Mouse (Mus musculus) heart, embryonic 12.5 days (tissue): ENCODE results near the gene Tlk1. TPM values are rescaled to one million over a fixed set of nuclear protein-coding genes. Genes with fewer than 3 reads are reported as not detected.

ENCODE experiments used
- ATAC-seq: fragments of 200-750 bp; cut with Nextera tagmentation; 2 replicates; pipeline ENCODE4 v1.8.0; 2017; ENCODE audit warnings: moderate TSS enrichment, moderate library complexity; ENCODE audit not compliant: insufficient number of reproducible peaks, low FRiP score
- H3K27ac ChIP-seq: fragments of 300-500 bp; sonication (generic); 2 replicates; pipeline ENCODE4 v1.5.1; 2016; ENCODE audit warnings: mild to moderate bottlenecking, moderate library complexity; ENCODE audit not compliant: poor library complexity, severe bottlenecking
- H3K27me3 ChIP-seq: fragments of 300-500 bp; sonication (generic); replicated peaks from 2 replicates; pipeline ENCODE4 v1.6.1; 2016; ENCODE audit warnings: mild to moderate bottlenecking, moderate library complexity
- H3K36me3 ChIP-seq: fragments of 300-500 bp; sonication (generic); 2 replicates; pipeline ENCODE4 v1.6.1; 2016; ENCODE audit warnings: mild to moderate bottlenecking, moderate library complexity
- H3K4me1 ChIP-seq: fragments of 300-500 bp; sonication (generic); replicated peaks from 2 replicates; pipeline ENCODE4 v1.6.1; 2016; ENCODE audit warnings: mild to moderate bottlenecking
- H3K4me2 ChIP-seq: fragments of 300-500 bp; sonication (generic); 2 replicates; pipeline ENCODE4 v1.6.1; 2016; ENCODE audit warnings: mild to moderate bottlenecking, moderate library complexity
- H3K4me3 ChIP-seq: fragments of 300-500 bp; sonication (generic); 2 replicates; pipeline ENCODE4 v1.5.1; 2016; ENCODE audit warnings: mild to moderate bottlenecking
- H3K9ac ChIP-seq: fragments of 300-500 bp; sonication (generic); 2 replicates; pipeline ENCODE4 v1.6.1; 2016; ENCODE audit warnings: mild to moderate bottlenecking, moderate library complexity
- H3K9me3 ChIP-seq: fragments of 300-500 bp; sonication (generic); replicated peaks from 2 replicates; pipeline ENCODE4 v1.6.1; 2016; ENCODE audit warnings: mild to moderate bottlenecking, moderate library complexity
- WGBS: fragments of 180-500 bp; shearing (Covaris S2); methylation state at CpG from one replicate; pipeline ENCODE4 v1.1.7; 2016; 5-methylcytosine and 5-hydroxymethylcytosine counted together
- polyA plus RNA-seq: library from polyadenylated mRNA; unstranded; fragments of >200 nt; fragmentation: Nextera tagmentation; extraction: Ambion mirVana; gene quantifications from 2 replicates; pipeline ENCODE4 v1.2.1, GENCODE M21; 2016

Tlk1 gene
- polyA plus RNA-seq, 1 experiment from 2014 or later = 43.6 TPM

DNA sequence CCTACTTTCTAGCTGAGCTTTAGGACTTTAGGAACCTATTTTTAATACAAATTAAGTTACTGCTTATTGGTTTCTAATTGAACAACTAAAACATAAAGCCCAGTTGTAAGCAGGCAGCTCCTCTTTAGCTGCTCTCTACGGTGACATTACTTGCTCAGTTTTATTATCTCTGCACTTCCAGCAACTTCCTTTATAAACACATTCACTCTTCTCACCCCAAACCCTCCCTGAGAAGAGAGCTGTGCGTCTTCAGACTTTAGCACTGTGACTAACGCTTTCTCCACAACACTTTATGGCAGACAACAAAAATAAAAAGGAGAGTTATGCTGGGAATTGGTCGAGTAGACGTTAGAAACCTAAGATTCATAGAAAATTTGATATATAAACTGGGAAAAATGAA, 89.5 kb downstream of the Tlk1 start:
- no peak overlapping the region for H3K4me3 ChIP-seq
- no peaks in the 10 kb centered on the region for H3K9me3 ChIP-seq
- peaks cover 54% of the 10 kb centered on the region for H3K36me3 ChIP-seq
- no peak overlapping the region for H3K27ac ChIP-seq
- 77% methylated on average over 5 of the region's 5 CpGs for WGBS
- no peak overlapping the region for H3K9ac ChIP-seq
- H3K27me3 ChIP-seq = no peaks in the 10 kb centered on the region
- no peak overlapping the region for H3K4me2 ChIP-seq
- ATAC-seq = no peak
- no peaks in the 10 kb centered on the region; the same call in 1 of the 2 replicates for H3K4me1 ChIP-seq

DNA sequence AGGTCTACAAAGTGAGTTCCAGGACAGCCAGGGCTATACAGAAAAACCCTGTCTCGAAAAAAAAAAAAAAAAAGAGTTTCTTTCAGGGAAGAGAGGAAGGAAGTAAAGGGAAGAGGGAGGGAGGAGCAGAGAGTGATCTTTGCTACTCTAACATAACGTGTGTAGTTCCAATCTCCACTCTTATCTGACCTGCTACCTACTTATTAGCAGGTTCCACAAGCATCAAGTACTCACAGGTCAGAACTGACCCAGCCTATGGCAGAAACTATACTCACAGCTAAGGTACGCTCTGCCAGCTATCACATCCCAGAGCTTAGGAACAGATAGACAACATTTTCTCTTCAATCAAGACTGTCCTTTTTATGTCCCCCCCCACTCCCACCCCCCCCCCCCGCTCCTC, 90.0 kb downstream of the Tlk1 start:
- Histone ChIP-seq H3K27ac (no peak overlapping the region), H3K36me3 (peaks cover 53% of the 10 kb centered on the region), H3K9ac (no peak overlapping the region), H3K4me1 (no peaks in the 10 kb centered on the region; the same call in 1 of the 2 replicates), H3K27me3 (no peaks in the 10 kb centered on the region), H3K9me3 (no peaks in the 10 kb centered on the region), H3K4me2 (no peak overlapping the region), H3K4me3 (no peak overlapping the region)
- 65% methylated on average over 4 of the region's 4 CpGs for WGBS
- ATAC-seq = no peak

DNA sequence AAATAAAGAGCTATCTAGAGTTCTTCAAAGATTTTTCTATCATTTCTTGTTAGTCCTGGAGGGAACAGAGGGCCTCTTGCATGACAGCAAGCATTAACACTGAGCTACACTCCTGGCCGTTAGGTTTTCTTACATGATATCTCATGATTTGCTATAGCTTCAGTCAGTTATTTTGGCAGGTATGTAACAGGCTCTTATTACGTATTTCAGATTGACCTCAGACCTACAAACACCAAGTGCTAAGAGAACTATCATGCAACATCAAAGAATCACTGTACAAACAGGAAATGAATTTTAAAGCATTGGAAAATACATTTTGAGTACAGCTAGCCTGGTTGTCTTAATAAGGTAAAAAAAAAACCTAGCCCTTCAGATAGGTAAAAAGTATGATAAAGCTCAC, 98.4 kb downstream of the Tlk1 start:
- 81% methylated on average over 2 of the region's 2 CpGs for whole genome bisulfite sequencing
- H3K36me3 ChIP-seq = peaks cover 41% of the 10 kb centered on the region
- no peak overlapping the region for H3K4me2 ChIP-seq
- no peaks in the 10 kb centered on the region for H3K27me3 ChIP-seq
- no peaks in the 10 kb centered on the region for H3K9me3 ChIP-seq
- no peak for ATAC-seq
- no peak overlapping the region for H3K27ac ChIP-seq
- H3K4me3 ChIP-seq = no peak overlapping the region
- no peak overlapping the region for H3K9ac ChIP-seq
- H3K4me1 ChIP-seq = no peaks in the 10 kb centered on the region; the same call in 1 of the 2 replicates

DNA sequence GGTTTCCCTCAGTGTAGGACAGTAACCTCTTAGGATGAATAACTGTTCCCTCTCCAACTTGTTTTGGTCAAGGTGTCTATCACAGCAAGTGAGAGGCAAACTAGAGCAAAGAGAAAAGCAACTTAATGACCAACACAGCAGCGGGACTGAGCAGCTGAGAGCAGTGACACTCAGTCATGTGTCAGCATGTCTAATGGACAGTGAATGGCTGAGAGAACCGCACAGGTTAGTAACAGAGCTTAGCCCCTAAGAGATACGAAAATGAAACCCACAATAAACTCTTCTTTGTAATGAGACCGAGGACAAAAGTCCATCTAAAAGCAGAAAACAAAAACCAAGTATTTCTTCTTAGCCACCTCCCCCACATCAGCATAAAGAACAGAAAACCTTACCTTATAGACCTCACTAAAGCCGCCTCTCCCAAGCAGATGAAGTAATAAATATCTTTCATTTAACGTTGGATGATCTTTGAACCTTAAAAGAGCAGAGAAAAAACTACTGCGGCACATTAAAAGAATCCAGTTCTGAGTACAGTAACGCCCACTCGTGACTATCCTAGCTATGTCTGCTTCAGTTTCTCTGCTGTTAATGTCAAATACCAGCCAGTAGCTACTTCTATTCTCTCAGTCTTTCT, 101.8 kb downstream of the Tlk1 start:
- Histone ChIP-seq H3K9ac (no peak overlapping the region), H3K4me1 (no peaks in the 10 kb centered on the region), H3K27ac (no peak overlapping the region), H3K36me3 (peaks cover 55% of the 10 kb centered on the region), H3K4me2 (no peak overlapping the region), H3K4me3 (no peak overlapping the region), H3K27me3 (no peaks in the 10 kb centered on the region), H3K9me3 (no peaks in the 10 kb centered on the region)
- ATAC-seq = no peak
- 91% methylated on average over 9 of the region's 9 CpGs for WGBS

DNA sequence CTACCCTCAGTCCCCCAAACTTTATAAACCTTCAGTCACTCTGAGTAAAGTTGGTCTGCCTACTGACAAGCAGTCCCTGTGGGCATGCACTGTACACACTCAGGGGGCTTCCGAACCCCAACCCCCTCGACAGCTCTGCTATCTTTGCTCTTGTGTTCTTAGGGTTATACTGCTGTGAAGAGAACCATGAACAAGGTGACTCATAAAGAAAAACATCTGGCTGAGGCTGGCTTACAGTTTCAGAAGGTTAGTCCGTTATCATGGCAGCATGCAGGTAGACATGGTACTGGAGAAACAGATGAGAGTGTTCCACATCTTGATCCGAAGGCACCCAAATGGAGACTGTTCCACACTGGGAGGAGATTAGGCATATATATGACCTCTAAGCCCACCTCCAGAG, 114.7 kb downstream of the Tlk1 start:
- H3K4me3 ChIP-seq = no peak overlapping the region
- H3K27me3 ChIP-seq = no peaks in the 10 kb centered on the region
- 89% methylated on average over 4 of the region's 4 CpGs for WGBS
- peaks cover 59% of the 10 kb centered on the region for H3K36me3 ChIP-seq
- H3K9me3 ChIP-seq = no peaks in the 10 kb centered on the region
- H3K9ac ChIP-seq = no peak overlapping the region
- H3K4me1 ChIP-seq = no peaks in the 10 kb centered on the region
- ATAC-seq = no peak
- no peak overlapping the region for H3K4me2 ChIP-seq
- no peak overlapping the region for H3K27ac ChIP-seq

DNA sequence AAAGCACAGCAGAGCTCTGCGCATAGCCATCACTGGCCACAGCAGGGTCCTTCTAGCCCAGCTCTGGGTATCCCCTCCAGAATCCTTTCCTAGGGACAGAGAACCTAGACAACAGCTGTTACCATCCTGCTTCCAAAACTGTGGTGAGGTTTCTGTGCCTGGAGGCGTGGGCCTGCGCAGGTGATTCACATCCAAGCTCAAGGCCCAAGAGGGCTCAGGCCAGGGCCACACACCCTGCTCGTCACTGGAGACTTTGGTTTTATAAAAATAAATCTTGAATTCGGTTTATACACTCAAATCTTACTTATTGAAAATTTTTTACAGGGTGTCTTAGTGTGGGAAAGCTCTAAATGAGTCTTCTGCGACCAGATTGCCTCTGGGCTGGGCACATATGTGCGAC, 115.3 kb downstream of the Tlk1 start:
- H3K27me3 ChIP-seq = no peaks in the 10 kb centered on the region
- 93% methylated on average over 7 of the region's 7 CpGs for WGBS
- H3K27ac ChIP-seq = no peak overlapping the region
- H3K9ac ChIP-seq = no peak overlapping the region
- H3K4me3 ChIP-seq = no peak overlapping the region
- no peaks in the 10 kb centered on the region; the same call in 1 of the 2 replicates for H3K4me1 ChIP-seq
- no peaks in the 10 kb centered on the region for H3K9me3 ChIP-seq
- H3K36me3 ChIP-seq = peaks cover 53% of the 10 kb centered on the region
- no peak for ATAC-seq
- H3K4me2 ChIP-seq = no peak overlapping the region

DNA sequence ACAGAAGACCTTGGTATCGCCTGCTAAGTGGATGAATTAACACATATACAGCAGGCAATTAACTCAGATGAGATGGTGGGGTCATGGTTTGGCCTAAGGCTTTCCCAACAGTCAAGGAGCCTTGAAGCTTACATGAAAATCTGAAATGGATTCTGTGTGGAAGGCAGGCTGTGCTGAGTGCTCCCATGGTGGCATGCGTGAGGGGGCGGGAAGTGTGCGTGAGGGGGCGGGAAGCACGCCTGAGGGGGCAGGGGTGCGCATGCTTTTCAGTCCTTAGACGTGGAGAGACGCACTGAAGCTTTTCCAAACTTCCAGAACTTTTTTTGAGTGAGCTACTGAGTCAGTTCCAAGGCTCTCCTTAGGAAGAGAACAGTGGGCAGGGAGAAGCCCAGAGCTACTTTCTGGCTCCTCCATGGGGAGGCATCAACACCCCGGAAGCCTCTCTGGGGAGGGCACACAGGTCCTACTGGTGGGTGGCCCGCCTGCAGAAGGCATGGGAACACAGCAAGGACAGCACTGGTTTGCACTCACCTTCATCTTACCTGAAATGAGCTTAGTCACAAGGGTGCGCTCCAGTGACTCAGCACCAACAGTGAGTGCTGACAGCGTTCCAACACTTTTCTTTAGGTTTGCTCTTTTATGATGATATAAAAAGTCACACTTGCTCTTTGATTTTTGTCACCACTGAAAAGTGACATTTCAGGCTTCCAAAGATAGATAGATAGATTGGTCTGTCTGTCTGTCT, 116.4 kb downstream of the Tlk1 start:
- Histone ChIP-seq H3K4me2 (no peak overlapping the region), H3K27ac (no peak overlapping the region), H3K9me3 (no peaks in the 10 kb centered on the region), H3K36me3 (peaks cover 43% of the 10 kb centered on the region), H3K4me3 (no peak overlapping the region), H3K4me1 (peaks cover 4% of the 10 kb centered on the region; the same call in 1 of the 2 replicates), H3K27me3 (no peaks in the 10 kb centered on the region), H3K9ac (no peak overlapping the region)
- no peak for ATAC-seq
- WGBS = 71% methylated on average over 13 of the region's 13 CpGs

DNA sequence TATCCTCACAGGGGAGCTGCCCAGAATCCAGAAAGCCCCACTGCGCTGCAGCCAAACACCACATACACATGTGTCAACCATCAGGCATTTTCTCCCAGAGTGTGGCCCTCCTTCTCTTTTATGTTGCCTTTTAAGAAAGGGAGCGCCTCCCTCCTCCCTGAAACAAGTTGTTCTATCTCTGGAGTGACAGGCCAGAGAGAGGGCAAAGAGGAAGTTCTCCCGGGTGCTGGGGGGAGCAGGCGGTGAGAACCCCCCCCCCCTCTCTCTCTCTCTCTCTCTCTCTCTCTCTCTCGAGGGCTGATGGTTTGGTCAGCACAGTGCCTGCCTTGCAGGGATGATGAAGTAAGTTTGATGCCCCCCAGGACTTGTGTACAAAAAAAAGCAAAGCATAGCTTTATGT, 123.1 kb downstream of the Tlk1 start:
- no peak for ATAC-seq
- Histone ChIP-seq H3K4me2 (no peak overlapping the region), H3K27me3 (no peaks in the 10 kb centered on the region), H3K9ac (no peak overlapping the region), H3K27ac (no peak overlapping the region), H3K9me3 (0 out of 2 replicates have a peak, but pooled peaks cover 4% of the 10 kb centered on the region), H3K36me3 (peaks cover 2% of the 10 kb centered on the region; the same call in 1 of the 2 replicates), H3K4me1 (peaks cover 18% of the 10 kb centered on the region), H3K4me3 (no peak overlapping the region)
- 33% methylated on average over 5 of the region's 5 CpGs for WGBS

DNA sequence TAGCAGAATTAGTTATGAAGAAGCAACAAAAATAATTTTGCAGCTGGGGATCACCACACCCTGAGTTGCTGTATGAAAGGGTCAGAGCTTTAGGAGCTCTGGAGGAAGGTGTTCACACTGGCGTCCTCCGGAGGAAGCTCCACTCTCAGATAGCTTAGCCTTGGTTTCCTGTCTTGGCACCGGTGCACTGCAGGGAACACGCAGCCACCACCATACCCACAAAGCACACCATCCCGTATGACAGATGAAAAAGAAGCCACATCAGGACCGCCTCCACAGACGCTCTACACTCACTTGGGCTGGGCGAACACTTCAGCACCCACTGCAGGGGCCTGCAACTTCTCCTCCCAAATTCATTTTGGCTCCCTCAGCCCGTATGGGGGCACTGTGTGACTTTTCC, 124.0 kb downstream of the Tlk1 start:
- WGBS = 52% methylated on average over 9 of the region's 9 CpGs
- H3K4me1 ChIP-seq = peaks cover 18% of the 10 kb centered on the region
- no peak overlapping the region for H3K27ac ChIP-seq
- H3K4me3 ChIP-seq = no peak overlapping the region
- no peaks in the 10 kb centered on the region for H3K27me3 ChIP-seq
- peaks cover 2% of the 10 kb centered on the region; the same call in 1 of the 2 replicates for H3K36me3 ChIP-seq
- ATAC-seq = no peak
- H3K9me3 ChIP-seq = 0 out of 2 replicates have a peak, but pooled peaks cover 4% of the 10 kb centered on the region
- no peak overlapping the region for H3K9ac ChIP-seq
- H3K4me2 ChIP-seq = no peak overlapping the region

DNA sequence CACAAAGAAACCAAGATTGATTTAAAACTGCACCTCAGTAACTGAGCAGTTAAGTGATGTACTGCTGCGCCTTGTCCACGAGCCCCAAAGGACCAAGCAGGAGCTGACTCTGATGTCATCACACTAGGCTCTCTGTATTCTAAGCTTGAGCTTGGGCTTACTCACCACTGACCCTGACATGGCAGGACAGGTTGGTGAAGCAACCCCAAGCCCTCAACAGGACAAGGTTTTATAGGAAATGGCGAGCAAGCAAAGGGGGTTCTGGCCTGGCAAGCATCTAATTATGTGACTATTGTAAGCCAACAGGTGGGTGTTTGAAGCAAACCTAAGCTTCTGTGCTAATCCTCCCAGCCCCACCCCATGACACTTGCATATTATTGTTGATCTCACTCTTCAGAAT, 124.7 kb downstream of the Tlk1 start:
- Histone ChIP-seq H3K36me3 (peaks cover 3% of the 10 kb centered on the region; the same call in 1 of the 2 replicates), H3K4me1 (peaks cover 18% of the 10 kb centered on the region), H3K4me2 (no peak overlapping the region), H3K9me3 (0 out of 2 replicates have a peak, but pooled peaks cover 4% of the 10 kb centered on the region), H3K9ac (no peak overlapping the region), H3K27me3 (no peaks in the 10 kb centered on the region), H3K27ac (no peak overlapping the region), H3K4me3 (no peak overlapping the region)
- WGBS = 90% methylated on average over 3 of the region's 3 CpGs
- no peak for ATAC-seq

DNA sequence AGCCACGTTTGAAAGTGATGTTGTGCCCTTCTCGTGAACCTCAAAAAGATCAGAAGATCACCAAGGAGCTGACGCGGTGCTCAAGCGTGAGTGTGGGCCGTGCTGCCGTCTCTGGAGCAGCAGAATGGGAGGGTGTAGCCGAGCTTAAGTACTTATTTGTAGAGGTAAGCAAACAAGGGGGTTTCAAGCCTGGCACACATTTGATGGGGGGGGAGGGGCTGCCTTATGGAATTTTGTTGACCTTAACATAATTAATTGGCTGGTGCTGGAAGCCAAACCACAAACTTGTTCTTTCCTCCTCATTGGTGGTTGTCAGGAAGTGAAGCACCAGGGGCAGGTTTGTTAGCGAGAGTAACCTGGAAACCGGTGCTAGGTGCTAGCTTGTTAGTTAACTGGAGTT, 129.8 kb downstream of the Tlk1 start:
- Histone ChIP-seq H3K4me2 (no peak overlapping the region), H3K9me3 (0 out of 2 replicates have a peak, but pooled peaks cover 4% of the 10 kb centered on the region), H3K4me1 (0 out of 2 replicates have a peak, but pooled peaks cover 3% of the 10 kb centered on the region), H3K9ac (no peak overlapping the region), H3K4me3 (no peak overlapping the region), H3K27ac (no peak overlapping the region), H3K36me3 (peaks cover 41% of the 10 kb centered on the region), H3K27me3 (no peaks in the 10 kb centered on the region)
- WGBS = 87% methylated on average over 10 of the region's 10 CpGs
- ATAC-seq = no peak
